Mouse (Mus musculus) MEL-GATA-1-ER (cell line): Measurements from ENCODE around the gene Nckap5.
"Not testable (repeated sequence)": the region's sequence is repeated elsewhere in the genome, so short reads cannot be mapped to it uniquely, and the experiment has no call there.

Source experiments
- DNase-seq: peaks from one replicate; pipeline ENCODE4 v3.0.0-alpha.2; 2012; ENCODE audit warnings: low read depth; ENCODE audit errors: extremely low read depth

Gene Nckap5

GRCm38 (mm10) chr1:126830031-126830927, at the start of gene Nckap5:
TSS of gene Nckap5 (minus strand) at chr1:126830799.
- no peak for DNase-seq

DNA sequence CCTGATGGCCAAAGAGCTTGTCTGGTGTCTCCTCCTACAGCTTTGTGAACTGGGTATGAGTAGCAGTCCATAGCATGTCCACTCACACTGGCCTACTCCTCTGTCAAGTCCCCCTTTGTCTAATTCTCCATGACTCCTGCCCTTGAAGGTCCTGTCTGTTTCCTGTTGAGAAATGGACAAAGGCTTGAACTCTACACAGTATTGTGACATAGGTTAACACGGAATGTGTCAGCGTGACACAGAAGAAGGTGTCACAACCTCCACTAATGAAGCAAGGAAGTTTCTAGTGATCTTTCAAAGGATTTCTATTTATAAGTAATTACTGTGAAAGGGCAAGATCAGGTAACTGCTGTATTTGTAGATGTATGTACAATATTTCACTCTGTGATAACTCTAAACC, 46.9 kb upstream of the Nckap5 start:
- DNase-seq: no peak

GRCm38 (mm10) chr1:126868372-126868771, 37.8 kb upstream of the Nckap5 start:
- DNase-seq: no peak

DNA sequence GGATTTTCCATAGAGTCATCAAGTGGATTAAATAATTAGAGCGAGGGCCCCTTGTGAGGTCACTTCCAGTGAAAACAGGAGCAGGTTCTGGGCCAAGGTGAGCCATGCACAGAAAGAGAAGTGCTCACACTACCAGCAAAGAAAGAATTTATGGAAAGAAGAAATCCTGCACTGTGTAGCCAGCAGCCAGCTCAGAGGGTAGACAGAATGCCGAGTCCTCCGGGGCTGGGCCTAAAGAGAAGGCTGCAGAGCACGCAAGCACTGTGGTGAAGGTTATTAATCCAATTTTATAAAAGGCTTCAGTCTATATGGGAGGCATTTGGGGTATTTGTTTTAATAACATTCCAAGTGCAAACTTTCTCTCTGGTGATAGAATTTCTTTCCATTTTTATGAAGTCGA, 37.3 kb upstream of the Nckap5 start:
- DNase-seq: no peak

- DNase-seq: no peak
Measured at GRCm38 (mm10) chr1:126865591-126866086, 35.0 kb upstream of the Nckap5 start.

DNA sequence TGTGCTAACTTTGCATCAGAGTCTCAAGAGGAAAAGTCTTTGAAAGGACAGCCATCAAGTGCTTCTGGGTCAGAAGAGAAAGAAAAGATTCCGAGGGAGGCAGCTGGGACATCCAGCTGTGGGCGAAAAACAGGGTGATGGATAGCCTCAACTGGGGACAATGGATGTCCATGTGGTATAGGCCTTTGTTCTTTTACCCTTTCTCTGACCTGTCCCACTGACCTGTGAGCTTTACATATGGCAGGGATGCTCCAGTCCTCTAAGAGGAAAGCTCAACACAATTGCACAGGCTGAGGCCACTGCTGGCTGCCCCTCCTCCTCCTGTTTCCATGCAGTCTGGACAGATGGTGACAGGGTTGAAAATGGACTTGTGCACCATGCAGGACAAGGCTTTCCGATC, 31.2 kb upstream of the Nckap5 start:
- no peak for DNase-seq

DNA sequence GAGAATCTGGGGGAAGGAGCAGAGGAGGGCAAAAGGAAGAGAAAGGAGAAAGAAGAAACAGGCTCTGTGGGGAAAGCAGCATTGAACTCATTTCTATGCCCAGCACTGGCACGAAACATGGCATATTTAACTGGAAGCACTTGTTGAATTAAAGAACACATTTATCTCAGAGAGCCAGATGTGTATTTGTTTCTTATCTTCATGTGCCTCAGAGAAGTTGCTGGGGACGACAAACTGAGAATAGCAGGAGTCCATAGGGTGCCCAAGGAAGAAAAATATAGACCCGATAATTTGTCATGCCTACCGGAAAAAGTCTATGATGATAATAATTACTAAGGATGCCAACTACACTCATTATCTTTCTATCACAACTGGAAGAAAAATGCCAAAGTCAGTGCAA, 29.9 kb upstream of the Nckap5 start:
- DNase-seq: no peak

DNA sequence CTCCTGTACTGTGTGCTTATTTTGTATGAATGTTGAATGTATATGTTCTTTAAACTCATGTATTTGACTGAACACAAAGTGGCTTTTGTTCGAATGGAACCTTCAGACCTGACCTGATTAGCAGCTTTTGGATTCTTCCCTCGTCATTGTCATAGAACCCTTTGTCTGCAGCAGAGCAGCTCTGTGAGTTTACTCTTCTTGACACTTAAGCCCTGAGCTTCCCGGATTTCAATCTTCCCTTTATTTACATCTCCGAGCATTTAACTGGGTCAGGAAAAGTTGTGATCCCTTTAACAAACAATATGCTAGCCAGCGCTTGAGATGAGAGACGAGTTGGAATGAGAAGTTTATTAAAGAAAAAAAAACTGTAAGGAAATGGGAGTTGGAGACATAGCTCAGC, 18.9 kb upstream of the Nckap5 start:
- DNase-seq: no peak

DNA sequence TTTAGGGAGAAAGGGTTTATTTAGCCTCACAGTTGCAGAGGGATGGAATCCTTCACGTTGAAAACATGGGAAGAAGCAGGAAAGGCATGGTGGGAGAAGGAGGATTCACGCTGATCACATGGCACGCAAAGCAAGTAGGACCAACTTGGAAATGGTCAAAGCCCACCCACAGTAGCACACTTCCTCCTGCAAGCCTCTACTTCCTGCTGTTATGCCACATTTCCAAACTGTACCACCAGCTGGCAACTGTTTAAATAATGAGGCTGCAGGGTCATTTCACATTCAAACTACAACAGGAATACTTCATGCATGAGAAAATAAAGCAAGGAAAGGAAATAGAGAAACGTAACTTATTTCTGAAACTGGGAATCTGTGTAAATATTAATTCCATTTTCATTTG, 15.7 kb upstream of the Nckap5 start:
- no peak for DNase-seq

DNA sequence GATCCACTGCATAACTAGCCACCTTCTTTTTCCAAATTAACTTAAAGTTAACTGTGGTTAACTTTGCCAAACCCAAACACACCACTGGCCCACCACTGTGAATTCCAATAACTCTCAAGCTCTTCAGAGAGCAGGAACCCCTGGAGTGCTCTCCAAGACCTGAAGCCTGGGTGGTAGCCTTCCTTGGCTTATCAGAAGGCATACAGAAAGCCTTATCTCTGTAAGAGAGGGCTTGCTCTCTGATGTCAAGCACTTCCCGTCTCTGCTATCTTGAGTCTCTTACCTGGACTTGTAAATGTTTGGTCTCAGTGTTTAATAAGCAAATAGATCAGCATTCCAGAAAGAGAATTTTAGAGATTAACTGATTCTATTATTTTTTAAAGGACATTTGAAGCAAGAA, 2.3 kb upstream of the Nckap5 start:
- DNase-seq: no peak

DNA sequence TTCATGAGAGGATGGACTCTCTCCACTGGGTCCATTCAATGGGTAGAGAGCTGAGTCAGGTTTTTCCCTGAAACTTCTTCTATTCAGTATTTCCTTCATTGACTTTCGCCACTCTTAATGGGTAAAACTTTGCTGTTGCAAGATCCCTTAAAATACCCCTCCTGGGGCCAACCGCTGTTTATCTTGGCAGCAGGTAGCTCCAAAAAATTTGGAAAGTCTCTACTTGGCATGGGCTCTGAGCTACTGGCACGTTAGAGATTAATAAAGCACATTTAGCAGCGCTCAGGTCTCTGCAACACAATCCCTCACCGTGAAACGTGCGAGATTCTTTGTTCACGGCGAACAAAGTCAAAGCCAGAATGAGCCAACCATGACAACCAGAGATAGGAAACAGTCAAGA, 1.6 kb downstream of the Nckap5 start:
- DNase-seq: no peak

DNA sequence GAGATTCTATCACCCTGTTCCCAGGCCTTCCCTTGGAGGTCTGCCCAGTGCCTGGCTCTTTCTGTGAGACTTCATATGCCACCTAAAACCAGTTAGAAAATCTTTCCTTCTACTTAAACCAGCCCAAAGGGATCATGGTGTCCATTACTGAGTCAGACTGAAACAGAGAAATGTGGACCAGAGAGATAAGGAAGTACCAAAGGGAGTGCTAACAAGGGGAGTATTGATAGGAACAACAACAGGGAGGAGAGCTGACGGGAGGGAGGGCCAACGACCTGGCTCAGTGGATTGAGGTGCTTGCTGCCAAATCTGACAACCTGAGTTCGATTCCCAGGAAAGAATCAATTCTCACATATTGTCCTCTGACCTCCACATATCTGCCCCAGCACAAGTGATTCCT, 5.8 kb downstream of the Nckap5 start:
- DNase-seq: no peak

DNA sequence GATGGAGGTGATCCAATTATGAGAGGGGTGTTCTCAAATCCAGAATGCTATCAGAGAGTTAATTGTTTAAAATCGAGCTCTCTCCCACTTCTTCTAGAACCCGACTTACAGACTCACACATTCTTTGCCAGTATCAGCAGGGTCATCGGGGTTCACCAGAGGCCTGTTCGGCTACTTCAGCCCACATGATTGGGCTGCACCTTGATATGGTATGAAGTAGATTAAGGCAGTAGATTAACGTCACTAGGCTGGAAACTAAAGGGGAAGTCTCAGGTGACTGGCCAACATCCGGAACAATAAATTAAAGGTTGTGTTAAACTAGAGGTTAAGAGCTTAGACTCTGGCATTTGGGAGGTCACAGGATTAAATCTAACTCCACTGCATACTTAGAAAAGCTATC, 8.4 kb downstream of the Nckap5 start:
- no peak for DNase-seq

DNA sequence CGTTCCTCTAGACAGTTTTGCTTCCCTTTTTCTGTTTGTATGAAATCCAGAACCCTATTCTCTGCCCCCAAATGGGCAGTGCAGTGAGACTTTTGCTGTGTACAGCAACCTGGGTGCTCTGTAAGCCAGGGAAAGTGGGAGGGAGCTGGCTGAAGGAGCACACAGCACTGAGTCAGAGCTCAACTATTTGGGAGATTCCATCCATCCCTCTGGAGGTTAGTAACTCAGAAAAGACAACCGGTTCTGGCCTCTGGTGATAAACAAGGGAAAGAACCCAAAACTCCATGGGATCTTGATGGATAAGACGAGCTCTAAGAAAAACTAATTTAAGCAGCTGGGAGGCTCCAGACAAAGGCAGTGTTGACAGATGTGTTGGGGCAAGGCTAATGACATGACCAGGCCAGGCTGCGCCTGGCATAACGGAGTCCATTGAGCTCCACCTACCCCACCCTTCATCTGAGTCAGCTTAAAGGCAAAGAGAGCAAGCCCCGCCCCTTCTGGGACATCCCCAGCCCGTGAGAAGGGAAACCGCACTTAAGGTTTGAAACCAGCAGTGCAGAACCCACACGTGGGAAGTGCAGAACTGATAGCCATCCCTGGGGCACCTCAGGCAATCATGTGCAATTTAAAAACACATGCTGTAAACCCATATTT, 13.1 kb downstream of the Nckap5 start:
- DNase-seq: no peak

- DNase-seq: no peak
Measured at GRCm38 (mm10) chr1:126806994-126807611, 23.5 kb downstream of the Nckap5 start.

- no peak for DNase-seq
Measured at GRCm38 (mm10) chr1:126806548-126806947, 24.1 kb downstream of the Nckap5 start.

- DNase-seq: no peak
Measured at GRCm38 (mm10) chr1:126802405-126802804, 28.2 kb downstream of the Nckap5 start.

DNA sequence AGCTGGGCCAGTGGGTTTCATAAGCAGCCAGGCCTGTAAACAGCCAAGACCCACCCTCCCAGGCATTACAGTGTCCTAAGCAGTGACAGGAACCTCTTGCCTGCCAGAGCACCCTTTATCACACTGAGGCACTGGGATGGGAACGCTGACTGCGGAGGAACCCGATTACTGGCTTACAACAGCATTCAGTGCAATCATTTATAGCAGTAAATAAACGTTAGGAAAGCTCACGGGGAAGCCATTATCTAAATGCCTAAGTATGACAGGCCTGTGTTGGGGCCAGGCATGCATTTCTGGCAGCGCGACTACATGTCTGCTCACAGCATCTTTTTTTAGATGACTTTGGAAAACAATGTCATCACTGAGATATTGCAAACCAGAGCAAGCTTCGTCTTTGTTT, 28.9 kb downstream of the Nckap5 start:
- no peak for DNase-seq

- DNase-seq: no peak
Measured at GRCm38 (mm10) chr1:126799379-126799798, 31.2 kb downstream of the Nckap5 start.

- DNase-seq: not testable (repeated sequence)
Measured at GRCm38 (mm10) chr1:126780354-126780941, 50.2 kb downstream of the Nckap5 start.

DNA sequence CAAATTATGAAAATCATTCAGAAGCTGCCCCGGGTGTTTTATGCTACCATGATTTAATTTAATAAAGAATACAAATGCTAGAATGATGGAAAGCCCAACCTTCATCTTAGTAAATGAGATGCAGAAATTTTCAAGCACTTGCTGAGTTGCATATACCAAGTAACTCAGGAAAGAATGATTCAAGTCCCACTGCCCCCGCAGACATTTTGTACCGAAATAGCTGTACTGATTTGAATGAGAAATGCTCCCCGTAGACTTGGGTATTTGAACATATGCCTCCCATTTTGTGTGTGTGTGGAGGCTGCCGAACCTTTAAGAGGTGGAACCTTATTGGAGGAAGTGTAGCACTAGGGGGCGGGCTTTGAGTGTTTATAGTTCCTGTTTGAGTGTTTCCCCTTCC, 56.7 kb downstream of the Nckap5 start:
- DNase-seq: not testable (repeated sequence)

- DNase-seq: no peak
Measured at GRCm38 (mm10) chr1:126766971-126767370, 63.6 kb downstream of the Nckap5 start.
